Mouse (Mus musculus) CH12.LX (cell line): ENCODE measurements at regions not wholly inside any gene's neighbourhood (a gene's known extent, or its start where the extent isn't known, plus 50 kb on each side); places are given as distances from the start of the nearest gene placed in this dataset.

Source experiments
- DNase-seq: peaks from one replicate; pipeline ENCODE4 v3.0.0-alpha.2; 2013; ENCODE audit errors: extremely low read depth
- H3K27ac ChIP-seq: 2 replicates; pipeline ENCODE4 v1.5.1; 2012; ENCODE audit warnings: low read depth, mild to moderate bottlenecking, control low read depth, moderate library complexity; ENCODE audit not compliant: insufficient read depth
- H3K27me3 ChIP-seq: replicated peaks from 2 replicates; pipeline ENCODE3; 2012; ENCODE audit warnings: inconsistent platforms
- H3K36me3 ChIP-seq, 2 experiments: replicated peaks in 1 of 2; 2 replicates each; pipeline versions ENCODE3 to v1.6.1; 2012; ENCODE audit warnings: inconsistent platforms in 1 of 2, low read length in 1 of 2, mild to moderate bottlenecking in 1 of 2, mixed read lengths in 1 of 2, moderate library complexity in 1 of 2; ENCODE audit not compliant: control insufficient read depth in 1 of 2, insufficient read depth in 1 of 2
- H3K4me1 ChIP-seq, 2 experiments: 2 replicates each; pipeline ENCODE4 v1.6.1; 2012; ENCODE audit warnings: inconsistent platforms in 1 of 2, moderate library complexity in 1 of 2; ENCODE audit not compliant: insufficient read depth in 2 of 2, control insufficient read depth in 1 of 2
- H3K4me2 ChIP-seq: 2 replicates; pipeline ENCODE4 v1.6.1; 2012; ENCODE audit warnings: low read depth, mild to moderate bottlenecking, control low read depth; ENCODE audit not compliant: poor library complexity, insufficient read depth, severe bottlenecking
- H3K4me3 ChIP-seq, 3 experiments: fragments of 150-350 bp in 1 of 3; sonication (generic) in 1 of 3; replicated peaks in 1 of 3; 2 replicates each; pipeline versions ENCODE3 to v1.5.1; 2011 to 2012; ENCODE audit warnings: low read depth in 2 of 3, low read length in 2 of 3, mild to moderate bottlenecking in 2 of 3, moderate library complexity in 2 of 3, control low read depth in 1 of 3, improper control_type of control experiment in 1 of 3, inconsistent platforms in 1 of 3, mixed read lengths in 1 of 3; ENCODE audit not compliant: poor library complexity in 1 of 3
- H3K79me2 ChIP-seq: replicated peaks from 2 replicates; pipeline ENCODE4 v1.6.1; 2012; ENCODE audit warnings: mild to moderate bottlenecking, moderate library complexity; ENCODE audit not compliant: control insufficient read depth, poor library complexity, insufficient read depth, severe bottlenecking; ENCODE audit errors: extremely low read depth
- H3K9ac ChIP-seq: 2 replicates; pipeline ENCODE4 v1.6.1; 2012; ENCODE audit warnings: low read depth, mild to moderate bottlenecking, control low read depth, moderate library complexity; ENCODE audit not compliant: insufficient read depth
- H3K9me3 ChIP-seq: replicated peaks from 2 replicates; pipeline ENCODE3; 2012; ENCODE audit warnings: low read length, inconsistent platforms, mixed read lengths
- BHLHE40 ChIP-seq: IDR thresholded peaks from 2 replicates; pipeline ENCODE4 v1.6.1; 2011; ENCODE audit warnings: mild to moderate bottlenecking, low read depth, low read length, improper control_type of control experiment
- EP300 ChIP-seq: IDR thresholded peaks from 2 replicates; pipeline ENCODE4 v1.6.1; 2011; ENCODE audit warnings: low read length, improper control_type of control experiment
- ETS1 ChIP-seq: conservative IDR thresholded peaks from 2 replicates; pipeline ENCODE4 v1.6.1; 2012; ENCODE audit warnings: low read depth, mild to moderate bottlenecking, inconsistent platforms, low read length, improper control_type of control experiment, moderate library complexity
- GABPA ChIP-seq: IDR thresholded peaks from 2 replicates; pipeline ENCODE4 v1.6.1; 2012; ENCODE audit warnings: low read depth, low read length, improper control_type of control experiment, inconsistent platforms; ENCODE audit not compliant: insufficient replicate concordance
- HCFC1 ChIP-seq: IDR thresholded peaks from 2 replicates; pipeline ENCODE4 v1.6.1; 2012; ENCODE audit warnings: low read depth, mild to moderate bottlenecking, inconsistent platforms, low read length, improper control_type of control experiment
- JUND ChIP-seq: conservative IDR thresholded peaks from 2 replicates; pipeline ENCODE4 v1.6.1; 2011; ENCODE audit warnings: low read depth, low read length, improper control_type of control experiment
- KAT2A ChIP-seq: IDR thresholded peaks from 2 replicates; pipeline ENCODE4 v1.6.1; 2012; ENCODE audit warnings: low read length, improper control_type of control experiment, inconsistent platforms; ENCODE audit not compliant: insufficient replicate concordance
- MAX ChIP-seq: IDR thresholded peaks from 2 replicates; pipeline ENCODE4 v1.6.1; 2011; ENCODE audit warnings: low read length, improper control_type of control experiment
- MEF2A ChIP-seq: IDR thresholded peaks from 2 replicates; pipeline ENCODE4 v1.6.1; 2014; ENCODE audit warnings: low read depth, mild to moderate bottlenecking, inconsistent platforms, low read length, improper control_type of control experiment, borderline replicate concordance
- NELFE ChIP-seq: IDR thresholded peaks from 2 replicates; pipeline ENCODE4 v1.6.1; 2011; ENCODE audit warnings: low read depth, low read length, improper control_type of control experiment
- NRF1 ChIP-seq: IDR thresholded peaks from 2 replicates; pipeline ENCODE4 v1.6.1; 2014; ENCODE audit warnings: low read depth, mild to moderate bottlenecking, inconsistent platforms, low read length, improper control_type of control experiment, moderate library complexity
- PAX5 ChIP-seq: IDR thresholded peaks from 2 replicates; pipeline ENCODE4 v1.6.1; 2012; ENCODE audit warnings: low read length, inconsistent platforms, mixed read lengths
- POLR2A ChIP-seq: IDR thresholded peaks from 2 replicates; pipeline ENCODE4 v1.6.1; 2011; ENCODE audit warnings: low read depth, mild to moderate bottlenecking, improper control_type of control experiment, low read length
- RCOR1 ChIP-seq: conservative IDR thresholded peaks from 2 replicates; pipeline ENCODE4 v1.6.1; 2012; ENCODE audit warnings: low read depth, mild to moderate bottlenecking, inconsistent platforms, low read length, improper control_type of control experiment
- SIN3A ChIP-seq: IDR thresholded peaks from 2 replicates; pipeline ENCODE4 v1.6.1; 2012; ENCODE audit warnings: low read length, improper control_type of control experiment, inconsistent platforms
- SMC3 ChIP-seq: IDR thresholded peaks from 2 replicates; pipeline ENCODE4 v1.6.1; 2011; ENCODE audit warnings: low read depth, low read length, improper control_type of control experiment
- TBP ChIP-seq: conservative IDR thresholded peaks from 2 replicates; pipeline ENCODE4 v1.6.1; 2011; ENCODE audit warnings: low read depth, low read length, improper control_type of control experiment
- USF1 ChIP-seq: IDR thresholded peaks from 2 replicates; pipeline ENCODE4 v1.6.1; 2014; ENCODE audit warnings: low read depth, mild to moderate bottlenecking, inconsistent platforms, low read length, improper control_type of control experiment
- USF2 ChIP-seq: conservative IDR thresholded peaks from 2 replicates; pipeline ENCODE4 v1.6.1; 2011; ENCODE audit warnings: low read depth, low read length, improper control_type of control experiment
- ZKSCAN1 ChIP-seq: IDR thresholded peaks from 2 replicates; pipeline ENCODE4 v1.6.1; 2012; ENCODE audit warnings: low read depth, inconsistent platforms, low read length, improper control_type of control experiment, borderline replicate concordance
- ZMIZ1 ChIP-seq: IDR thresholded peaks from 2 replicates; pipeline ENCODE4 v1.6.1; 2012; ENCODE audit warnings: low read depth, mild to moderate bottlenecking, inconsistent platforms, low read length, improper control_type of control experiment
- dilution Hi-C: fragments of 300-500 bp; cut with MboI; formaldehyde crosslinking; loops from 2 replicates; pipeline ENCODE4 v1.14.3; 2020; ENCODE audit warnings: low sequenced_read_pairs; ENCODE audit not compliant: extremely low pct_unique_long_range_greater_than_20kb, extremely low pct_ligation_motif_present
- in situ Hi-C: fragments of 300-500 bp; cut with MboI; formaldehyde crosslinking; loops from 3 replicates; pipeline ENCODE4 v1.14.3; 2019; ENCODE audit warnings: low sequenced_read_pairs, low pct_ligation_motif_present, low pct_unique_long_range_greater_than_20kb, mixed read lengths

- Histone ChIP-seq H3K4me3 (no peak overlapping the region), H3K4me1 (peaks cover 0 to 17% of the 10 kb centered on the region in 2 experiments; a peak in 2 of 4 replicates), H3K36me3 (no peaks in the 10 kb centered on the region), H3K27ac (no peak overlapping the region), H3K79me2 (no peaks in the 10 kb centered on the region), H3K27me3 (no peaks in the 10 kb centered on the region), H3K4me2 (no peak overlapping the region), H3K9me3 (peaks cover 35% of the 10 kb centered on the region), H3K9ac (no peak overlapping the region)
- dilution Hi-C loops: no loop called here
- TF ChIP-seq SIN3A (no peak), POLR2A (no peak), JUND (no peak), MAX (no peak), HCFC1 (no peak), EP300 (no peak), GABPA (no peak), ZKSCAN1 (no peak), ETS1 (no peak), RCOR1 (no peak), USF1 (no peak), KAT2A (no peak), PAX5 (no peak), TBP (no peak), NELFE (no peak)
- no peak for DNase-seq
- in situ Hi-C loops: no loop called here
Measured at GRCm38 (mm10) chr13:97438692-97439091, 197.8 kb downstream of the Enc1 start.

DNA sequence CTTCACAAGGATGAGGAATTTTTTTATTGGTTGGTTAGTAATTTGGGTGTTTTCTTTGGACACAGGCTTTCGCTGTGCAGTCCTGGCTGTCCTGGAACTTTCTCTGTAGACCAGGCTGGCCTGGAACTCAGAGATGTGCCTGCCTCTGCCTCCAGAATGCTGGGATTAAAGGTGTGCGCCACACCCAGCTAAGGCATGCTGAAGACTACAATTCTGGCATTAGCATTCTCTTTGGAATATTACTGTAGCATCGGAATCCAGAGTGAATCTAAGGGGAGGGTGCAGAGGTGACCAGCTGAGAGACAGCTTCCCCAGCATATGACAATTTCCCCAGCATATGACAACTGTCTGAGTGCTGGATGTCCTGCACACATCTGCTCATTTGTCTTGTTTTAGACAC, 197.4 kb downstream of the Enc1 start:
- Histone ChIP-seq H3K4me1 (peaks cover 0 to 17% of the 10 kb centered on the region in 2 experiments; a peak in 2 of 4 replicates), H3K4me3 (no peak overlapping the region), H3K9me3 (peaks cover 36% of the 10 kb centered on the region), H3K9ac (no peak overlapping the region), H3K4me2 (no peak overlapping the region), H3K79me2 (no peaks in the 10 kb centered on the region), H3K27me3 (no peaks in the 10 kb centered on the region), H3K36me3 (no peaks in the 10 kb centered on the region), H3K27ac (no peak overlapping the region)
- in situ Hi-C loops (no loop called here), dilution Hi-C loops (no loop called here)
- DNase-seq: no peak
- TF ChIP-seq HCFC1 (no peak), SMC3 (no peak), NELFE (no peak), NRF1 (no peak), USF2 (no peak), ETS1 (no peak), TBP (no peak), POLR2A (no peak), ZMIZ1 (no peak), MEF2A (no peak), BHLHE40 (no peak), RCOR1 (no peak), MAX (no peak)
- TF ChIP-seq, all 38 proteins: peak for 0
